Mouse (Mus musculus) forebrain, embryonic 13.5 days (tissue): ENCODE data around the gene Pnpla6. TPM values are rescaled to one million over a fixed set of nuclear protein-coding genes. Genes with fewer than 3 reads are reported as not detected.

ENCODE experiments used
- ATAC-seq: fragments of 200-750 bp; cut with Nextera tagmentation; 2 replicates; pipeline ENCODE4 v1.8.0; 2017
- H3K27ac ChIP-seq: fragments of 300-500 bp; sonication (generic); 2 replicates; pipeline ENCODE4 v1.5.1; 2015; ENCODE audit warnings: inconsistent platforms, mild to moderate bottlenecking, moderate library complexity
- H3K27me3 ChIP-seq: fragments of 300-500 bp; sonication (generic); 2 replicates; pipeline ENCODE4 v1.6.1; 2015; ENCODE audit warnings: mild to moderate bottlenecking, inconsistent platforms
- H3K36me3 ChIP-seq: fragments of 300-500 bp; sonication (generic); 2 replicates; pipeline ENCODE4 v1.6.1; 2015; ENCODE audit warnings: mild to moderate bottlenecking, inconsistent platforms; ENCODE audit not compliant: poor library complexity, severe bottlenecking
- H3K4me1 ChIP-seq: fragments of 300-500 bp; sonication (generic); 2 replicates; pipeline ENCODE4 v1.6.1; 2015; ENCODE audit warnings: inconsistent platforms
- H3K4me2 ChIP-seq: fragments of 300-500 bp; sonication (generic); 2 replicates; pipeline ENCODE4 v1.6.1; 2015; ENCODE audit warnings: inconsistent platforms, mild to moderate bottlenecking, moderate library complexity
- H3K4me3 ChIP-seq: fragments of 300-500 bp; sonication (generic); 2 replicates; pipeline ENCODE4 v1.5.1; 2015; ENCODE audit warnings: mild to moderate bottlenecking, inconsistent platforms
- H3K9ac ChIP-seq: fragments of 300-500 bp; sonication (generic); 2 replicates; pipeline ENCODE4 v1.6.1; 2015; ENCODE audit warnings: mild to moderate bottlenecking, inconsistent platforms
- H3K9me3 ChIP-seq: fragments of 300-500 bp; sonication (generic); replicated peaks from 2 replicates; pipeline ENCODE4 v1.6.1; 2016; ENCODE audit warnings: inconsistent platforms
- WGBS: fragments of 180-500 bp; shearing (Covaris S2); methylation state at CpG from one replicate; pipeline ENCODE4 v1.1.7; 2015; 5-methylcytosine and 5-hydroxymethylcytosine counted together
- polyA plus RNA-seq: library from polyadenylated mRNA; unstranded; fragments of >200 nt; fragmentation: Nextera tagmentation; extraction: Ambion mirVana; gene quantifications from 2 replicates; pipeline ENCODE4 v1.2.1, GENCODE M21; 2015

The Pnpla6 gene
- polyA plus RNA-seq, 1 experiment from 2014 or later = 20.3 TPM

DNA sequence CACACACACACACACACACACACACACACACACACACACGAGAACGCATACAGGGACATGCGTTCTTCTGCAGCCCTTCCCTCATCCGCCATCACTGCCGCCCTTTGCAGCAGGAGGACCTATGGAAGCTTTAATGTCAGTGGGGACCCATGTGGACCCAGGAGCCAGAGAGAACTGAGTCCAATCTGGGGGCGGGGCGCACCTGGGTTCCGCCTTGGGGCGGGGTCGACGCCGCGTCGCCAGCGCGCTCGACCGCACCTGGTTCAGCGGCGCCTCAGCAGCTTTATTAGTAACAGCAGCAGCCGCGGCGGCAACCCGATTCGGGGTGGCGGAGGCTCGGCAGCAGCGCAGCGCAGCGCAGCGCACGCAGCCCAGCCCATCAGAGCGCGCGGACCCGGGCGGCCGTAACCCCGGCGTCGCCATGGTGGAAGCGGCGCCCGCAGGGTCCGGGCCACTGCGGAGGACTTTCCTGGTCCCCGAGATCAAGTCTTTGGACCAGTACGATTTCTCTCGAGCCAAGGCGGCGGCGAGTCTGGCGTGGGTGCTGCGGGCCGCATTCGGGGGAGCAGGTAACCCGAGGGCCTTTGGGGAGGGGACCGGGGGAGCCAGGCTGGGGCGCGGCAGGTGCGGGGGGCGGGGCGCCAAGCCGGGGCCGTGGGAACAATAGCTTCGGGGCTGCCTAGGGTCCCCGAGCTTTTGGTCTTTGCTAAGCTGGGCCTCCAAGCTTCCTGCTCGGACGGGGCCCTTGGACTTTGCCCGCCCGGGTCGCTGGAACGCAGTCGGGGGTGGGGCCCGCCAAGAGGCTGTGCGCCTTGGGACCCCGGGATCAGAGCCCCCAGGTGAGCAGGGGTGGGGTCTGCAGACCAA, 72.4 kb downstream of the Pnpla6 start:
- H3K9ac ChIP-seq = peak overlapping the region; percentile 88
- H3K4me2 ChIP-seq = peak overlapping the region; percentile 87
- H3K27ac ChIP-seq = peak overlapping the region; percentile 81
- peaks cover 3% of the 10 kb centered on the region; the same call in 1 of the 2 replicates for H3K27me3 ChIP-seq
- no peaks in the 10 kb centered on the region; the same call in 1 of the 2 replicates for H3K4me1 ChIP-seq
- no peaks in the 10 kb centered on the region for H3K36me3 ChIP-seq
- ATAC-seq = peak; percentile 81
- under 1% methylated on average over 76 of the region's 77 CpGs for WGBS
- no peaks in the 10 kb centered on the region for H3K9me3 ChIP-seq
- H3K4me3 ChIP-seq = peak overlapping the region; percentile 83

DNA sequence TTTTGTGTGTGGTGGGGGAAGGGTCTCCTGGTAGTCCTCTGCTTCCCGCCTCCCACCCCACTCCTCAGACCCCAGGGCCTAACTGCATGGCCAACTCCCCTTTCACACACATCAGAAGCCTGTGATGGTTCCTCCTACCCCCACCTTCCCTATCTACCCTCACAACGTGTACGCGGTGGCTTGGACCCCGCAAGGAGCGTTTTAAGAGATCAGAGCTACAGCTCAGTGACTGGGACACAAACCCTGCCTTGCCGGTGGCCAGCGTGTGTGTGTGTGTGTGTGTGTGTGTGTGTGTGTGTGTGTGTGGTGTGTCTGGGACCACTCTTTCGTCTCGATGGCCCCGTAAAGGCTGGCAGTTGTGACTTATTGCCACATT, 73.1 kb downstream of the Pnpla6 start:
- H3K4me1 ChIP-seq = peaks cover 3% of the 10 kb centered on the region; the same call in 1 of the 2 replicates
- H3K27me3 ChIP-seq = peaks cover 3% of the 10 kb centered on the region; the same call in 1 of the 2 replicates
- peak overlapping the region; percentile 81 for H3K27ac ChIP-seq
- peak overlapping the region; percentile 88 for H3K9ac ChIP-seq
- ATAC-seq = peak; percentile 74
- 2% methylated on average over 11 of the region's 11 CpGs for WGBS
- peak overlapping the region; percentile 87 for H3K4me2 ChIP-seq
- no peaks in the 10 kb centered on the region for H3K9me3 ChIP-seq
- no peaks in the 10 kb centered on the region for H3K36me3 ChIP-seq
- H3K4me3 ChIP-seq = peak overlapping the region; percentile 83

DNA sequence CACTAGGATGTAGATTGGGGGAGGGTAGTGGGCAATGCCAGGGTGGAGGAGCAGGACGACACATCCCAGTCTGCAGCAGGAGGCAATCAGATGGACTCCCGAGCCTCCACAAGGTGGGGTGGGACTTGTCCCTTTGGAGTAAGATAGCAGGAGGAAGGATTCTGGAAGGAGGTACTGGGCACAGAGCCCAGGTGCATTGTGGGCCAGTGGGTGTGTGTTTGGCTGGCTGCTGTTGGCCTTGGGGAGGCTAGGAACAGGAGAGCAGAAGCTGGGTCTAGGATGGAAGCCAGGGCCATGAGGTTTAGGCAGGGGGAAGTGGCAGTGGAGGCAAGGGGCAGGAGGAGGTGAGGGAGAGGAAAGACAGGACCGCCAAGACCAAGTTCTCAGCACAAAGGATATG, 78.3 kb downstream of the Pnpla6 start:
- ATAC-seq = no peak
- WGBS = 73% methylated on average over 3 of the region's 3 CpGs
- H3K27ac ChIP-seq = no peak overlapping the region
- H3K4me2 ChIP-seq = no peak overlapping the region
- no peaks in the 10 kb centered on the region for H3K27me3 ChIP-seq
- no peak overlapping the region for H3K4me3 ChIP-seq
- H3K36me3 ChIP-seq = peaks cover 11% of the 10 kb centered on the region
- H3K9me3 ChIP-seq = no peaks in the 10 kb centered on the region
- peaks cover 7% of the 10 kb centered on the region for H3K4me1 ChIP-seq
- no peak overlapping the region for H3K9ac ChIP-seq

Other genes with a start within 250 kb of the Pnpla6 start
- 51.3 and 53.5 TPM in 2 replicates for gene Insr, start 235.8 kb upstream of the Pnpla6 start, polyA plus RNA-seq
- 0.23 TPM in 1 of 2 replicates, not detected in the other for gene A430078G23Rik, start 162.0 kb upstream of the Pnpla6 start, polyA plus RNA-seq
- 11.1 and 11.7 TPM in 2 replicates for gene Arhgef18, start 122.4 kb upstream of the Pnpla6 start, polyA plus RNA-seq
- gene Pex11g, start 47.7 kb upstream of the Pnpla6 start, polyA plus RNA-seq = 3.9 and 4.8 TPM in 2 replicates
- gene Tex45, start 44.5 kb upstream of the Pnpla6 start, polyA plus RNA-seq = 0.10 TPM in 1 of 2 replicates, not detected in the other
- gene Zfp358, start 22.2 kb upstream of the Pnpla6 start, polyA plus RNA-seq = 67.2 and 72.0 TPM in 2 replicates
- gene Mcoln1, start 14.9 kb upstream of the Pnpla6 start, polyA plus RNA-seq = 68.5 and 68.7 TPM in 2 replicates
- 1.6 and 2.3 TPM in 2 replicates for gene C330021F23Rik, start 52.6 kb downstream of the Pnpla6 start, polyA plus RNA-seq
- gene Camsap3, start 71.9 kb downstream of the Pnpla6 start, polyA plus RNA-seq = 19.5 and 19.9 TPM in 2 replicates
- 64.0 and 72.5 TPM in 2 replicates for gene Xab2, start 105.9 kb downstream of the Pnpla6 start, polyA plus RNA-seq
- gene Pet100, start 106.2 kb downstream of the Pnpla6 start, polyA plus RNA-seq = 113 and 138 TPM in 2 replicates
- gene Pcp2, start 110.2 kb downstream of the Pnpla6 start, polyA plus RNA-seq = 0.17 and 0.35 TPM in 2 replicates
- gene Stxbp2, start 115.6 kb downstream of the Pnpla6 start, polyA plus RNA-seq = 35.7 and 40.1 TPM in 2 replicates
- 0.31 and 0.64 TPM in 2 replicates for gene Retn, start 140.4 kb downstream of the Pnpla6 start, polyA plus RNA-seq
- gene Mcemp1, start 150.4 kb downstream of the Pnpla6 start, polyA plus RNA-seq = 0.15 and 0.18 TPM in 2 replicates
- gene Fcor, start 157.0 kb downstream of the Pnpla6 start, polyA plus RNA-seq = 6.5 and 9.0 TPM in 2 replicates
- 52.0 and 57.4 TPM in 2 replicates for gene Trappc5, start 160.9 kb downstream of the Pnpla6 start, polyA plus RNA-seq
- 0.23 and 0.37 TPM in 2 replicates for gene Fcer2a, start 178.8 kb downstream of the Pnpla6 start, polyA plus RNA-seq
- not detected in 2 replicates for gene Clec4g, start 205.3 kb downstream of the Pnpla6 start, polyA plus RNA-seq
- not detected in 2 replicates for gene Cd209a, start 233.6 kb downstream of the Pnpla6 start, polyA plus RNA-seq